Mouse (Mus musculus) erythroblast, embryonic 14.5 days (primary cell): ENCODE data around the gene Cd180. TPM values are rescaled to one million over a fixed set of nuclear protein-coding genes. Genes with fewer than 3 reads are reported as not detected.

ENCODE experiments used
- H3K27me3 ChIP-seq: 2 replicates; pipeline ENCODE4 v1.6.1; 2012; ENCODE audit warnings: inconsistent platforms; ENCODE audit not compliant: control insufficient read depth
- H3K36me3 ChIP-seq: 2 replicates; pipeline ENCODE4 v1.6.1; 2012; ENCODE audit warnings: mild to moderate bottlenecking, inconsistent platforms; ENCODE audit not compliant: control insufficient read depth
- H3K4me1 ChIP-seq: 2 replicates; pipeline ENCODE4 v1.6.1; 2012; ENCODE audit warnings: inconsistent platforms; ENCODE audit not compliant: control insufficient read depth
- H3K4me3 ChIP-seq: replicated peaks from 2 replicates; pipeline ENCODE3; 2012; ENCODE audit warnings: moderate library complexity, mild to moderate bottlenecking, inconsistent platforms
- H3K9me3 ChIP-seq: 2 replicates; pipeline ENCODE4 v1.6.1; 2012; ENCODE audit warnings: low read length, inconsistent platforms, mixed read lengths; ENCODE audit not compliant: control insufficient read depth
- GATA1 ChIP-seq: IDR thresholded peaks from 2 replicates; pipeline ENCODE4 v1.6.1; 2012; ENCODE audit warnings: low read length, inconsistent platforms, mixed read lengths
- TAL1 ChIP-seq: IDR thresholded peaks from 3 replicates; pipeline ENCODE4 v1.6.1; 2012; ENCODE audit warnings: low read length, inconsistent platforms, mixed read lengths
- polyA plus RNA-seq: library from polyadenylated mRNA; stranded (reverse); fragments of >175 nt; gene quantifications from 2 replicates; pipeline ENCODE4 v1.2.3, GENCODE M21; 2012

Gene Cd180
- polyA plus RNA-seq, 1 experiment: not detected

- Histone ChIP-seq H3K27me3 (no peaks in the 10 kb centered on the region), H3K4me3 (no peak overlapping the region), H3K36me3 (no peaks in the 10 kb centered on the region), H3K4me1 (no peaks in the 10 kb centered on the region; the same call in 1 of the 2 replicates), H3K9me3 (no peaks in the 10 kb centered on the region)
- TF ChIP-seq GATA1 (no peak), TAL1 (no peak)
These were observed 35.0 kb upstream of the Cd180 start for GRCm38 (mm10) chr13:102658223-102658839.

- H3K4me1 ChIP-seq: peaks cover 5% of the 10 kb centered on the region
- no peaks in the 10 kb centered on the region for H3K9me3 ChIP-seq
- peaks cover 17% of the 10 kb centered on the region for H3K27me3 ChIP-seq
- TF ChIP-seq TAL1: no peak
- no peak for TF ChIP-seq GATA1
- no peaks in the 10 kb centered on the region for H3K36me3 ChIP-seq
- no peak overlapping the region for H3K4me3 ChIP-seq
These were observed 29.3 kb upstream of the Cd180 start for GRCm38 (mm10) chr13:102664041-102664440.

DNA sequence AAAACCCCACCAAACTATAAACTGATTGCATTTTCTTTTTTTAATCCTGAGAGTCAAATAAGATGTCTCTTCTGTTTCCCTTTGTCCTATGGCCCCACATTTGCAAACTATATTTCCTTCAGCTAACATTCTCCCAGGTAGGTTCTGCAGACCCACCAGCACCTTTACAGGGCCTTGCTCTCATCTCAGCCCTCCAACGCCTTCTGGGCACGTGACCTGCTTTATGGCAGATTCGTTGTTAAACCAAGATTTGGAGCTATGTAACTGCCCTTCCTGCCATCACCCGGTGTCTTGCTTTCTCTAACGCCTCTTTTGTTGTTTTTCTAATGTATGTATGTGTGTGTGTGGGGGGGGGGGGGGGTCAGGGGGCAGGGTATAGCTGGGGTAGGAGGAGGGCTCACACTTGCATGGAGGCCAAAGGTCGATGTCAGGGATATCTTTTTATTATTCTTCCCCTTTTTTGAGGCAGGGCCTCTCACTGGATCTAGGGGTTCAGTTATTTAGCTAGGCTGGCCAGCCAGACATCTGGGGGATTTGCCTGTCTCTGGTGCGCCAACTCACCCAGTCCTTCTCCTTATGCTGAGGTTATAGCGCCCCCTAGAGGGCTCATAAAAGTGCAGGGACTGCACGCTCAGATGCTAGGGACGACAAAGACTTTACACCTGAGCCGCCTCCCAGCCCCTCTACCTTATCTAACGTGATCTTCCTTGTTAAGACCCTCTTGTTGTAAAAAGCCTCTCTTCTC, 28.3 kb upstream of the Cd180 start:
- TF ChIP-seq GATA1: no peak
- no peak for TF ChIP-seq TAL1
- H3K4me1 ChIP-seq: peaks cover 5% of the 10 kb centered on the region

DNA sequence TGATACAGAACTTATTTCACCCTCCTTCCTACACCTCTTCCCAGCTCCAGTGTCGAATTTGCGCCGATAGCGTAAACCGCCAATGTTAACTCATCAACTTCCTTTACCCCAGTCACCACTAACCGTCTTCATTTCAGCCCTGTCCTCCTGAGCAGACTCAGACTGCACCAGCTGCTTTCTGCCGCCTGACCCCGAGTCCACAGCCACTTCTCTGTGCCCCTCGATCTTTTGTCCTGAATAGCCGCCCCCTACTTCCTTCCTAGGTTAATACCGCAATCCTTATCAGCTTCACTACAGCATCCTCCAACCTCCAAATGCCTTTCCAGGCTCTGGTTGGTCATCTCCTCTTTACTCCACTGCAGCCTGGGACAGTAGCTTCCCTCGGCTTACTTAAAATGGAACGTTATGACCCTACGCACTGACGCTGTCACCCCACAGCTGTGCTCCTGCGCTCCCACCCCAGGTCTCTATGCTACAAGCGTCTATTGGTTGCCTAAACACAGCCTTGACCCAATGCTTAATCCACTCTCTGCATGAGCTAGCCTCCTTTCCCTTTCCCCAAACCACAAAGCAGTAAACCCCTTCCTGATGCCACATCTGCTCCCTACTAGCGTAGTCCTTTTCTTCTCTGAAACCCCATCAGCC, 27.6 kb upstream of the Cd180 start:
- Histone ChIP-seq H3K9me3 (no peaks in the 10 kb centered on the region), H3K4me3 (no peak overlapping the region), H3K27me3 (peaks cover 17% of the 10 kb centered on the region), H3K4me1 (peaks cover 5% of the 10 kb centered on the region), H3K36me3 (no peaks in the 10 kb centered on the region)
- TF ChIP-seq TAL1: no peak
- no peak for TF ChIP-seq GATA1

More for the DNA sequence above, 28.3 kb upstream of the Cd180 start:
- peaks cover 17% of the 10 kb centered on the region for H3K27me3 ChIP-seq
- H3K9me3 ChIP-seq: no peaks in the 10 kb centered on the region
- H3K36me3 ChIP-seq: no peaks in the 10 kb centered on the region
- H3K4me3 ChIP-seq: no peak overlapping the region

GRCm38 (mm10) chr13:102666233-102666614, 27.1 kb upstream of the Cd180 start:
- Histone ChIP-seq H3K4me1 (peaks cover 5% of the 10 kb centered on the region), H3K4me3 (no peak overlapping the region), H3K27me3 (peaks cover 17% of the 10 kb centered on the region), H3K9me3 (no peaks in the 10 kb centered on the region), H3K36me3 (no peaks in the 10 kb centered on the region)
- no peak for TF ChIP-seq GATA1
- no peak for TF ChIP-seq TAL1

DNA sequence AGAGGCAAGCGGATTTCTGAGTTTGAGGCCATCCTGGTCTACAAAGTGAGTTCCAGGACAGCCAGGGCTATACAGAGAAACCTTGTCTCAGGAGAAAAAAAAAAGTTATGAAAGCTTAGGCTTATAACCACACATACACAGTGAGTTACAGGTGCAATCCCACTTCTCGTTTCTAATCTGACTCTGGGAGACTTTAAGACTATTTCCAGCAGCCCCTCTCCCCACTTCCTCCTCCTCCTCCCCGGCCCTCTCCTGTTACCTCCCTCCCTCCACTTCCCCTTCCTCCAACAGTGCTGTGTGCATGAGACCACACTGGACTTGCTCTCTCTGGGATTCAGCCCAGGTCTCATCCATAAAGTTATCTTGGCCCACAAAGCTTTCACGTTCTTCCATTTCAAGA, 26.6 kb upstream of the Cd180 start:
- Histone ChIP-seq H3K36me3 (no peaks in the 10 kb centered on the region), H3K27me3 (peaks cover 17% of the 10 kb centered on the region), H3K4me3 (no peak overlapping the region), H3K4me1 (peaks cover 5% of the 10 kb centered on the region), H3K9me3 (no peaks in the 10 kb centered on the region)
- no peak for TF ChIP-seq TAL1
- no peak for TF ChIP-seq GATA1

DNA sequence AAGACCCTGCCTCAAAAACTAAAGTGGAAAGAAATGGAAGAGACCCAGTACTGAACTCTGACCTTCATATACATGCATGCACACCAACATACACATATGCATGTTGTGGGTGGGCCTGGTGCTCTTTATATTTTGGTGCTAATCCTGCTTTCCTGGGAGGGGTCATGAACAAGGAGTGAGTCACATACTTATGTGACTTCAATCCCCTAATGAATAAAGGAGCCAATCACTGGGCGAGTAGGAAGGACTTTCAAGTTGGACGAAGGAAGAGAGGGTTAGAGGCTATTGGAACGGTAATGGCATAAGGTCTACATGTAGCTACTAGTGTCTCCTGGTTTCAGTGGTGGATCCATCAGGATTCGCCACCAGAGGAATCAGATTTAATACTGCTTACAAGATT, 26.0 kb upstream of the Cd180 start:
- H3K36me3 ChIP-seq: no peaks in the 10 kb centered on the region
- H3K9me3 ChIP-seq: no peaks in the 10 kb centered on the region
- peaks cover 17% of the 10 kb centered on the region for H3K27me3 ChIP-seq
- H3K4me1 ChIP-seq: peaks cover 5% of the 10 kb centered on the region
- TF ChIP-seq GATA1 (no peak), TAL1 (no peak)
- no peak overlapping the region for H3K4me3 ChIP-seq

DNA sequence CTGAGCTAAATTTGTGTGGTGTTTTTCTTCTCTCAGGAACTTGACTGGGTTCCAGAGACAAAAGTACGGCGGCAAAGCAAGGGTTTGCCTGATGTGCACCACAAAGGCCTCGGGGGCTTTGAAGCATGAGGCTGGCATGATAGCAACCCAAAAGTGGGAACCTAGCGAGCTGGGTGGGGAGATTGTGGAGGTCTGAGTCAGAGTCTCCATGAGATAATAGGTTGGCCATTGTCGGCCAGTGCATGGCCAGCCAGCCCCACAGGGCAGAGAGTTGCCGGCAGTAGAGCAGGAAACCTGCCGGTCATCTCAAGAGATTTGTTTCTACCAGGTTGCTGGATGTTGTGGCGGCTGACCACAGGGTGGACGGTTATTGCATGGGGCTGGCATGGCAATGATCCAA, 25.5 kb upstream of the Cd180 start:
- Histone ChIP-seq H3K9me3 (no peaks in the 10 kb centered on the region), H3K4me1 (peaks cover 5% of the 10 kb centered on the region)

DNA sequence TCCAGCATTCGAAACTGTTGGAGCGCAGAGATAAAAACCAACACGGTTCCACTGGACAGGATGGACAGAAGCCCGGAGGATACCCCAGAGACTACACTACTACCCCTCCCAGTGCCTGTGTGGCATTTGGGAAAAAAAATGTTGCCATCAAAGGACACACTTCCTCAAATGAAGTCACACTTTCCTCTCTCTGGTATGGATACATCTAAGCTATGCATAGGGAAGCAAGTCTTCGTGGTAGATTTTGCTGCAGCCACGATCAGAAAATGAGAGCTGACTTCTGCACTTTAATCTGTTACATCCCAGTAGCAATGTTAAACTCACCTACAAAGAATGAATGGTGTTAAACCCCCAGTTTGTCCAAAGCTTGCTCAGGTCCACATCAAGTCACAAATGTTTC, 24.4 kb upstream of the Cd180 start:
- H3K27me3 ChIP-seq: peaks cover 17% of the 10 kb centered on the region
- H3K4me1 ChIP-seq: peaks cover 5% of the 10 kb centered on the region
- TF ChIP-seq GATA1 (no peak), TAL1 (no peak)
- H3K36me3 ChIP-seq: no peaks in the 10 kb centered on the region
- H3K4me3 ChIP-seq: no peak overlapping the region
- no peaks in the 10 kb centered on the region for H3K9me3 ChIP-seq

More for the DNA sequence above, 25.5 kb upstream of the Cd180 start:
- Histone ChIP-seq H3K36me3 (no peaks in the 10 kb centered on the region), H3K27me3 (peaks cover 17% of the 10 kb centered on the region), H3K4me3 (no peak overlapping the region)
- TF ChIP-seq TAL1: no peak
- TF ChIP-seq GATA1: no peak
